Mouse (Mus musculus): Measurements from ENCODE around the gene Slc1a2.

- TF ChIP-seq CTCF (IDR thresholded peaks at IDR 0.05; ENCODE audit: insufficient read depth, low read length): no peak
- TF ChIP-seq POLR2A (IDR thresholded peaks at IDR 0.05; ENCODE audit: borderline replicate concordance, extremely low read depth, low read depth, low read length): no peak
Measured at GRCm38 (mm10) chr2:102693556-102693955, 35.1 kb downstream of the Slc1a2 start.
